Mouse (Mus musculus): Measurements from ENCODE around the gene Gm42906. TPM values are rescaled to one million over a fixed set of nuclear protein-coding genes. Genes with fewer than 3 reads are reported as not detected.

The Gm42906 gene
- polyA plus RNA-seq, 1 experiment from 2014 or later, result not detected

- Histone ChIP-seq H3K27me3 (ENCODE audit: insufficient read depth, low read length) (no peaks in the 10 kb centered on the region), H3K9me3 (ENCODE audit: low read length) (peaks cover 2% of the 10 kb centered on the region; the same call in 1 of the 2 replicates), H3K9ac (replicated peaks) (no peak overlapping the region), H3K27ac (ENCODE audit: low read depth) (no peak overlapping the region), H3K4me3 (ENCODE audit: low read depth, low read length) (no peak overlapping the region), H3K4me1 (ENCODE audit: insufficient read depth) (no peaks in the 10 kb centered on the region), H3K36me3 (replicated peaks; ENCODE audit: insufficient read depth, low read length) (no peaks in the 10 kb centered on the region; the same call in 1 of the 2 replicates), H3K4me2 (ENCODE audit: low read depth, low read length) (no peak overlapping the region)
- ATAC-seq, result no peak
- no peak for TF ChIP-seq CTCF (IDR thresholded peaks at IDR 0.05; ENCODE audit: low read depth)
- no peak for TF ChIP-seq EP300 (IDR thresholded peaks at IDR 0.05; ENCODE audit: low read depth)
- no peak for DNase-seq
- 60% methylated on average over 6 of the region's 6 CpGs for WGBS (ENCODE audit: insufficient replicate concordance)
Measured at GRCm38 (mm10) chr5:151071430-151071829, 356.5 kb downstream of the Gm42906 start.

GRCm38 (mm10) chr5:151070896-151071295 lies 357.1 kb downstream of the Gm42906 start:
- no peak overlapping the region for H3K4me2 ChIP-seq (ENCODE audit: low read depth, low read length)
- 77% methylated on average over 6 of the region's 6 CpGs for WGBS (ENCODE audit: insufficient replicate concordance)
- ATAC-seq (no peak), DNase-seq (no peak)
- H3K4me1 ChIP-seq (ENCODE audit: insufficient read depth), result no peaks in the 10 kb centered on the region
- H3K9me3 ChIP-seq (ENCODE audit: low read length), result peaks cover 2% of the 10 kb centered on the region; the same call in 1 of the 2 replicates
- H3K36me3 ChIP-seq (replicated peaks; ENCODE audit: insufficient read depth, low read length), result no peaks in the 10 kb centered on the region; the same call in 1 of the 2 replicates
- no peak overlapping the region for H3K4me3 ChIP-seq (ENCODE audit: low read depth, low read length)
- H3K27ac ChIP-seq (ENCODE audit: low read depth), result no peak overlapping the region
- no peaks in the 10 kb centered on the region for H3K27me3 ChIP-seq (ENCODE audit: insufficient read depth, low read length)
- H3K9ac ChIP-seq (replicated peaks), result no peak overlapping the region
- no peak for TF ChIP-seq EP300 (IDR thresholded peaks at IDR 0.05; ENCODE audit: low read depth)
- no peak for TF ChIP-seq CTCF (IDR thresholded peaks at IDR 0.05; ENCODE audit: low read depth)

- H3K27me3 ChIP-seq (ENCODE audit: insufficient read depth, low read length), result no peaks in the 10 kb centered on the region
- H3K9ac ChIP-seq (replicated peaks), result no peak overlapping the region
- no peak overlapping the region for H3K4me3 ChIP-seq (ENCODE audit: low read depth, low read length)
- no peak overlapping the region for H3K4me2 ChIP-seq (ENCODE audit: low read depth, low read length)
- ATAC-seq (no peak), DNase-seq (no peak)
- no peaks in the 10 kb centered on the region for H3K9me3 ChIP-seq (ENCODE audit: low read length)
- H3K4me1 ChIP-seq (ENCODE audit: insufficient read depth), result no peaks in the 10 kb centered on the region
- TF ChIP-seq EP300 (IDR thresholded peaks at IDR 0.05; ENCODE audit: low read depth), result no peak
- TF ChIP-seq CTCF (IDR thresholded peaks at IDR 0.05; ENCODE audit: low read depth), result no peak
- H3K36me3 ChIP-seq (replicated peaks; ENCODE audit: insufficient read depth, low read length), result no peaks in the 10 kb centered on the region; the same call in 1 of the 2 replicates
- 85% methylated on average over 2 of the region's 2 CpGs for WGBS (ENCODE audit: insufficient replicate concordance)
- H3K27ac ChIP-seq (ENCODE audit: low read depth), result no peak overlapping the region
Measured at GRCm38 (mm10) chr5:151069569-151069968, 358.4 kb downstream of the Gm42906 start.

GRCm38 (mm10) chr5:151066016-151066415 lies 361.9 kb downstream of the Gm42906 start:
- TF ChIP-seq EP300 (IDR thresholded peaks at IDR 0.05; ENCODE audit: low read depth) (no peak), CTCF (IDR thresholded peaks at IDR 0.05; ENCODE audit: low read depth) (no peak)
- WGBS (ENCODE audit: insufficient replicate concordance), result 77% methylated on average over 5 of the region's 5 CpGs

GRCm38 (mm10) chr5:151065228-151065627 lies 362.7 kb downstream of the Gm42906 start:
- 74% methylated on average over 1 of the region's 1 CpGs for WGBS (ENCODE audit: insufficient replicate concordance)
- no peak for TF ChIP-seq CTCF (IDR thresholded peaks at IDR 0.05; ENCODE audit: low read depth)
- TF ChIP-seq EP300 (IDR thresholded peaks at IDR 0.05; ENCODE audit: low read depth), result no peak
- H3K9ac ChIP-seq (replicated peaks), result no peak overlapping the region
- H3K36me3 ChIP-seq (replicated peaks; ENCODE audit: insufficient read depth, low read length), result no peaks in the 10 kb centered on the region; the same call in 1 of the 2 replicates
- no peak for DNase-seq
- no peak overlapping the region for H3K4me3 ChIP-seq (ENCODE audit: low read depth, low read length)
- H3K4me1 ChIP-seq (ENCODE audit: insufficient read depth), result no peaks in the 10 kb centered on the region
- no peak overlapping the region for H3K4me2 ChIP-seq (ENCODE audit: low read depth, low read length)
- H3K27me3 ChIP-seq (ENCODE audit: insufficient read depth, low read length), result no peaks in the 10 kb centered on the region
- ATAC-seq, result no peak
- no peaks in the 10 kb centered on the region for H3K9me3 ChIP-seq (ENCODE audit: low read length)
- no peak overlapping the region for H3K27ac ChIP-seq (ENCODE audit: low read depth)

More at GRCm38 (mm10) chr5:151066016-151066415, 361.9 kb downstream of the Gm42906 start:
- Histone ChIP-seq H3K4me2 (ENCODE audit: low read depth, low read length) (no peak overlapping the region), H3K9ac (replicated peaks) (no peak overlapping the region), H3K4me1 (ENCODE audit: insufficient read depth) (no peaks in the 10 kb centered on the region), H3K4me3 (ENCODE audit: low read depth, low read length) (no peak overlapping the region), H3K27me3 (ENCODE audit: insufficient read depth, low read length) (no peaks in the 10 kb centered on the region), H3K9me3 (ENCODE audit: low read length) (no peaks in the 10 kb centered on the region), H3K27ac (ENCODE audit: low read depth) (no peak overlapping the region), H3K36me3 (replicated peaks; ENCODE audit: insufficient read depth, low read length) (no peaks in the 10 kb centered on the region; the same call in 1 of the 2 replicates)
- DNase-seq, result no peak
- no peak for ATAC-seq

- DNase-seq, result no peak
- Histone ChIP-seq H3K27ac (ENCODE audit: low read depth) (no peak overlapping the region), H3K36me3 (replicated peaks; ENCODE audit: insufficient read depth, low read length) (no peaks in the 10 kb centered on the region; the same call in 1 of the 2 replicates), H3K27me3 (ENCODE audit: insufficient read depth, low read length) (no peaks in the 10 kb centered on the region), H3K9me3 (ENCODE audit: low read length) (no peaks in the 10 kb centered on the region), H3K9ac (replicated peaks) (no peak overlapping the region), H3K4me1 (ENCODE audit: insufficient read depth) (peaks cover 6% of the 10 kb centered on the region; the same call in 1 of the 2 replicates), H3K4me3 (ENCODE audit: low read depth, low read length) (no peak overlapping the region), H3K4me2 (ENCODE audit: low read depth, low read length) (no peak overlapping the region)
- ATAC-seq, result no peak
- no peak for TF ChIP-seq EP300 (IDR thresholded peaks at IDR 0.05; ENCODE audit: low read depth)
- peak; percentile 16 for TF ChIP-seq CTCF (IDR thresholded peaks at IDR 0.05; ENCODE audit: low read depth)
- WGBS (ENCODE audit: insufficient replicate concordance), result 92% methylated on average over 2 of the region's 2 CpGs
Measured at GRCm38 (mm10) chr5:151061942-151062341, 366.0 kb downstream of the Gm42906 start.

All from liver, postnatal 0 days (tissue).